Mouse (Mus musculus) thymus, postnatal 10 days (tissue): ENCODE measurements around the gene BC034090.

Experiments used
- DNase-seq, 2 experiments: peaks; one replicate each; pipeline ENCODE4 v3.0.0; 2021; ENCODE audit warnings: low spot score in 2 of 2

The BC034090 gene

DNA sequence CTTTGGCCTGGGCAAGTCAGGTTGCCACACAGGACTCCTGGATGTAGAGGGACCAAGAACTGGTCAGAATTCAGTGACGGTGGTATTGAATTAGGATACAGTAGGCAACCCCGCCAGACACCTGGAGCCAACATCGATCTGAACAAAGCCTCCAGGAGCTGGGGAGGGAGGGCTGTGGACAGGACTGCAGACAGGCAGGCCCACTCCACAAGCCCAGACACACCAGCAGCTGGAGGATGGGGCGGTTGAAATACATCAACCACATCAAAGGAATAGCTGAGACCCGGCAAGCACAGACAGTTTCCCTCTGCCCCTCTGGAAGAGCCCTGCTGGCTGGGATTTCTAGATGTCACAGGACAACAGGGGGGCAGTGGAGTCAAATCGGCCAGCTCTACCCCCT lies 27.4 kb downstream of the BC034090 start:
- no peak for DNase-seq

DNA sequence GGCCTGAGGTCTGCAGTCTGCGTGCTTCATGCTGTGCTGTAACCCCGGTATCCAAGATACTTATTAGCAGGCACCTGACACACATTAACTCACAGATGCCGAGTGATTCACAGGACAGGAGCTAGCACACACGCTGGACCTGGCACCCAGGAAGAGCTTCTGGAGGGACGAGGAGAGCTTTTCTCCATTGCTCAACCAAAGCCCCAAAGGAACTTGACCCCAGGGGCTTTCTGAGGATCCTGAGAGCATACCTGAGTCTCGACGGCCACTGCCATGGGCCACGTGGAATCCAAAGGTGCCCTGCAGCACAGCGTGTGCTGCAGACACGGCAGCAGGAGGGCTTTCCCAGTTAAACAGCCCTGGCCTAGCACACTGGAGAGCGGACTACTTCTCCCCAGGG lies 27.9 kb downstream of the BC034090 start:
- DNase-seq = no peak

DNA sequence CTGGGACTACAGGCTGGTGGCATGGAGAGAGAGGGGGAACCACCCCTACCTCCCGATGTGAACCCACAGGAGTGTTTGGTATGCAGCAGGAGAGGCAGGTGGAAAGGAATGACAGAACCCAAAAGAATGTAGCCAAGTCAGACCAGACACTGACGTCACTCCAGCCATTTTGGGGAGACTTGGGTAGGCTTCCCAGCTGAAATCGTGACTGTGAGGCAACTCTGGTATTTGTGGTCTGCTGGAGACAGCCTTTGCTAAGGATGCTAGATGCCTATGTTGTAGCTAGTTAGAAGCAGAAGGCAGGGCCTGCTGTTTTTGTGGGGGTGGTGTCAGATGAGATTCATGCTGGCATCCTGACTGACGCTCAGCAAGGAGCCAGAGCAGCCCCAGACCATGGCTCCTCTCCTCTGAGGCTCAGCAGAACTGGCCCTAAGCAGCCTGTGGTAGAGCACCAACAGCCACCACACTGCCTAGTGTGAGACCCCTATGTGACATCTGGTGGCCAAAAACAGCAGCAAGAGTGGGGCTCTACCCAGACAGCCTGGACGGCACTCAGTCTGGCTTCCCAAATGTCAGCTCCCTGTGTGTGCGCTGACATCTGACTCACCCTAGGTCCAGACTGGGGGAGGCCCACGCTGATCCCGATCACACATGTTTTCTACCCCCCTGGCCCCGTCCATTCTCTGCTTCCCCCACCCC lies 29.0 kb downstream of the BC034090 start:
- DNase-seq = no peak

DNA sequence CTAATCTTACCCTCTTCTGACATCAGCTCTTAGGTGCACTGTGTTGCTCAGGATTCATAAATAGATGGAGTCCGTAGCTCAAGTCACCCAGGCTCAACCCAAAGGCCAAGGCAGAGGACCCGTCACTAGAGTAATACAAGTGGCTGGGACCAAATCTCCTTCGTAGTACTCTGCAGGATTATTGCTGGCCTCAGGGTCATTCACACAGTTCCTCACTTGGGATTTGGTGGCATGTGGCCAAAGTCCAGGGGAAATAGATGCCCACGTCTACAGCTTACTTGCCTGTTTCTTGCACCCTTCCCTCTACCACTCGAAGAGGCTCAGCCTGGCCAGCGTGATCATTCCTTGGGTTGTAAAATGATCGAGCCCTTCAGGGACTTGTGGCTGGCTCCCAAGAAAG lies 30.3 kb downstream of the BC034090 start:
- DNase-seq = no peak

DNA sequence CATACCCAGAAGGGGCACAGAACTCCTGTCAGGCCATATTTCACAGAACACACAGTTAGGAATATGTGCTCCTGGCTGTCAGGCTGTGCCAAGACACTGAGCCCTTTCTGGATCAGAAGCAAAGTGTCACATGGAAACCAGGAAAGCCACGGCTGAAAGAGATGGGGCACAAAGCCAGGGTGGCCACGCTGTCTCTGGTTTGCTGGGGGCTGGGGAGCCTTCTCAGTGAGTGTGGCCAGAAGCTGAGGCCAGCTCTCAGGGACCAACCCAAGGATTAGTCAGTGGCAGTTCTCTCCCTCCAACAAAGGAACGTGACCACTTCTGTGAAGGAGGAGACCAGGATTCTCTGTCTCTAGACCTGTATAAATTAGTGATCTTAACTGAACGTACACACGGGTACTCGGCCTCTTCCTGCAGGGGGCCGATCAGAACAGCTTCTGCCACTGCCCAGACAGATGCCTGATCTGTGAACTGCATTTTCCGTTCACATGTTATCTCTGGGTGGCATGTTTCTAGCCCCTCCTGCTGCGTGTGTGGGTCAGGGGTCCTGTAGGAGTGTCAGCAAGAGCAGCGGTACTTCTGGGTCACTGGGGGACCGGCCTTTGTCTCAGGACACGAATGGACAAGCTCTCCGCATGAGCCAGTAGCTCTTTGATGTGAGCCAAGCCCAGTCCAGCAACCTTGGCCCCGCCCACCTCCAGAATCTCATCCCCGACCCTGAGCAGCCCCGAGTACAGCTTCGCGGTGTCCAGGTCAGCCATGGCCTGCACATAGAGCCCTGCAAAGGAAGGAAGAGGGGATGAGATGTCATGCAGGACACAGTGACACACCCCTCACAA lies 31.1 kb downstream of the BC034090 start:
- DNase-seq = no peak

DNA sequence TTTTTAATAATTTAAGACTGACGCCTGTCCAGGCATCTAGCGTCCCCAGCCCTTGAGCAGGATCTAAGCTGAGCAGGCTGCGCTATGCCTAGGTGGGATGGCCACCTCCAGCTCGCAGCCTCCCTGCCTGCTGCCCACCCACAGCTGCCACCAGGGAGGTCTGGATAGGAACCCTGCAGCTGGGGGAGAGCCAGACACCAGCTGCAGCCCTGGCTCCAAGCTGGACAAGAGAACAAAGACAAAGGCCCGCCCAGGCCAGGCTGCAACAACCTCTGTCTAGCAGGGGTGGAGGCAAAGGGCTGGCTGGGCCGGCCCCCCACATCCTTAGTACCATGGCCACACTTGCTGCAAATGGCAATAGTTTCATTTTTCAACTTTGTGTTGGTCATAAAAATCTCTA lies 31.8 kb downstream of the BC034090 start:
- DNase-seq = no peak

DNA sequence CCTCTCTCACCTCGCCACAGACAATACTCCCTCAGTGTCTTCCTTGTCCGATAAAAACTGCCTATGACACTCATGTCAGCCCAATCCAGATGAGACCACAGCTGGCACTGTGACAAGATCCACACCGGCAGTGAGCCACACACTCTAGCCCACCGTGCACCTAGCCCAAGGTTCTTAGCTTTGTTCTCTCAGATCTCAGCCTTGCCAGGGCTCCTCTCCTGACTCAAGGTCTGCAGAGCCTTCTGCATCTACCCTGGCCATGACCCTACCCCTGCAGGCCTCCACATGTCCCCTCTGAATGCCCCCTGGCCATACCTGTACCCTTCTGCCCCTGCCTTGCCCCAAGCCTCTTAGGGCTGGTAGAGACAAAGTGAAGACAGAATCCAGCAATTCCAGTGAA lies 32.2 kb downstream of the BC034090 start:
- DNase-seq = no peak

DNA sequence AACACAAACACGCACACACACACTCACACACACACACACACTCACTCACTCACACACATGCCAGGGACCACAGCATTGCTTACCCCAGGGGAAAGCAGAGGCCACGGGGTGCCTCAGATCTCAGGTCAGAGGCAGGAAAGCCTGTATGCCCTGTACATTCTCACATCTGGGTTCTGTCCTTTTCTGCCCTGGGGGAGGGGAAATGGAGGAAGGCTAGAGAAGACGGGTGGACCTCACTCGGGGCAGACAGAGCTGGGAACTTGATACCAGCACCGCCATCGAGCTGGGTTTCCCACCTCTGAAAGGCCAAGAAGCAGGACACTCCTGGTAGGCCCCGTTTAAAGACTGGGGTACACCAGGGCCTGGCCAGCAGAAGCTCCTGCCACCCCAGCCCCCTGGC lies 33.2 kb downstream of the BC034090 start:
- DNase-seq = no peak

DNA sequence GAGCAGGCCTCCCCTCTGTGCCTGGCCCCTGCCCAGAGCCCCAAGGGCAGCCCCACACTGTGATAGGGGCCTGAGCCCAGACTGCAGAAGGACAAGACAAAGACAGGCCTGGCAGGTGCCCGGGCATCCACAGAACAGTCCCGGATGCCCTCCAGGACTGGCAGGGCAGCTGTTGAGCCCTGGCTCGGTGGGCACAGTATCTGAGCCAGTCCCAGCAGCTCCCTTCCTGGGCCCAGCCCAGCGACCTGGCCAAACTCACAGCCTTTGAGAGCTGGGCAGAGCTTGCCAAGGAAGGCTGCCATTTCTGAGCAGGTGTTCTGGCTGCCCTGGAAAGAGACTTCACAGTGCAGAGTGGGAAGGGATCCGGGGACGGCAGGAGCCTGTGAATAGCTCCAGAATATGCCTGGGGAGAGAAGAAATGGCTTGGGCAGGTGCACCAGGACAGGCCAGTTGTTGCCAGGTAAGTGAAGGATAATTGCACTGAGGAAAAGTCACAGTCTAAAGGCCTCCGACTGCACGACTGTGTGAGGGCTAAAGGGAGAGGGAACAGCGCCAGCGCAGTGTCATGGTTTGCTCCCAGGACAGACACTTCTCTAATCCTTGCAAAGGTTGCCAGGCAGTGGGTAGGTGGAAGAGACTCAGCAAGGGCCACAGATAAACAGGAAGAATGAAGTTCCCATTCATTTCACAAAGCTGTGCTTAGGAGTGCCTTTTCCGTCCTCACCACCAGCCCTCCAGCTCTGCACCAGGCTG lies 34.1 kb downstream of the BC034090 start:
- no peak for DNase-seq

DNA sequence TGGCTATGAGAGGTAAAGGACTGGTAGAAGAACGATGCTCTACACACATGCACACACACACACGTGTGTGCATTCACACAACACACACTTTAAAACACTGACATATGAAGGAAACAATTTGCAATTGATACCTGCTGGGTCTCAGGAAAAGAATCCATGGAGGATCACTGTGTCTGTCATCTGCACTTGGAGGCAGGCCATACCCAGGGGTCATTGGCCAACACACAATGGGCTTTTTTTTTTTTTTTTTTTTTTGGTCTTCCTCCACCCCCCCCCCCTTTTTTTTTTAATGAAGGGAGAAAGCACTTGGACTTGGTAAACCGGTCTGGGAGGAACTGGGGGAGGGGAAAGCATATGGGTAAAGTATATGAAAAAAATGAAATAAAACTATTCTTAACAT lies 36.4 kb downstream of the BC034090 start:
- no peak for DNase-seq

DNA sequence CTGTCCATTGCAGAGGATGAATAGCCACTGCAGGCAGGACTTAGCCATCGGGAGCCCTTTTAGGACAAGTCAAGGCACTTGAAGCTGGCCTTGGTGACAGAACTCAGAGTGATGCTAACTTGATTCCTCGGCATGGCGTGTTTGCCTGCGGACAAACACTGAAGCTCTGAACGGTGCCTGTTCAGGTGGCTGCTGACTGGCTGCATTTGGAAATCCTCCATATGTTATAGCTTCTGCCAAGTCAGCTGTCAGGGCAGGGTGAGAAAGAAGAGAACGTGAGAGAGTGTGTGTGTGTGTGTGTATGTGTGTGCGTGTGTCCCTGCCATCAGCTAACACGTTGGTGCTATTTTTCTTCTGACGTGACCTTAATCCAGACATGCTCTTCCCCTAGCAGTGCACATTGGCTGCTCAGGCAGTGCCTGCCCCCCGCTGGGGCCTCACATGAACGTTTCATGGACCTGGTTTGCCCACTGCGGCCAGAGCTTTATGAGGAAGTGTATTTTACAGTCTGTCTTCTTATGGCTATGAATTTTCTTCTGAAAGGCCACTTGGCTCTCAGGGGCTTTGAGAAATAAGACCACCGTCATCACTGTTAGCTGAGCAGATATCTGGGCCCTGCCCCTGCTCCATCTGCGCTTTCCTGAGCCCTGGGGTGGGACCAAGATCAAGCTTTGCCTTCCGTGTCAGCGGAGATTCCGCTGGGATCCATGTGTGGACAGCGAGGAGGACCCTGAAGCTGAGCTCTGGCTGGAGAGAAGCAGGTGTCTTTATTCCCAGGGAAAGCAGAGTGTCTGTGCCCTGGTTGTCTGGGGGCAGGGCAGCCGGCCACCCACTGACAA lies 38.2 kb downstream of the BC034090 start:
- no peak for DNase-seq

DNA sequence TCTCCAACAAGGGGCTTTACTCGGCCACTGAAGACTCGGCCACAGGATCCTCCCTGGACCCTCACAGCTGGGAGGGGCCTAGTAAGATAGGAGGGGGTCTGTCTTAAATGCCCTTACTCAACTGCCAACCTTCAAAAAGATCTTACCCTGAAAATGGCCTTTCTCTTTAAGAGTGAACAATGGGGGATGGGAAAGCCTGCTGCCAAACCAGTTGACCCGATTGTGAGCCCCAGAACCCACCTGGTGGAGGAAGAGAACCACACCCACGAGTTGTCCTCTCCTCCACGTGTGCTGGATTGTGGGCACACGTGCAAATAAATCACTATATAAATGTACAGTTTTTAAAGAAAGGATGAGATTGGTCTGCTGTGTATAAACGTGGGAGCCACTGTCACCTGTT lies 38.9 kb downstream of the BC034090 start:
- DNase-seq = no peak

DNA sequence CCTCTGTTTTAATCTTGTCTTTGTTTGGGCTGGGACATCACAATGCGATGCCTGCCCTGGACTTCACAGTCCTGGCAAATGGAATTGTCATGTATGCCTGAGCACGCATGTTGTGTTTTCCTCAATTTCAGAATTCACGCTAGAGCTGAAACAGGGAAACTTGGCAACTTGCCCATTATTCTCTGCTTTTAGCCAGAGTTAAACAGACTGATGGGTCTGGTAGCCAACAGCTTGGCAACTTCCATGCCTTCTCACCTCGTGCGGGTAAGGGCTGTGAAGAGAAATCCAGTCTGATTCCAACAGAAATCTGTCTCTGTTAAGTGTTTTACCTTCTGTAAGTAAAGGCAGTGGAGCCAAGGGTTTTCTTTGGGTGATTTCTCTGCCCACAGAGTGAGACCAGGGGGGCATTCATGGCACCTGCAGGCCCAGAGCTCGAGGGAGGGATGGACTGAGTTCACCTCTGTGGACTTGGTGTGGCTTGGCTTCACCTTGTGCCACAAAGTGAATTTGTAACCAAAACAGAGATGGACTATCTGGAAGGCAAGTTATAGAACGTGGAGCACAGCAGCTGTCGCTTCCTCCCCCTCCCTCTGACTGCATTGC lies 39.6 kb downstream of the BC034090 start:
- no peak for DNase-seq

DNA sequence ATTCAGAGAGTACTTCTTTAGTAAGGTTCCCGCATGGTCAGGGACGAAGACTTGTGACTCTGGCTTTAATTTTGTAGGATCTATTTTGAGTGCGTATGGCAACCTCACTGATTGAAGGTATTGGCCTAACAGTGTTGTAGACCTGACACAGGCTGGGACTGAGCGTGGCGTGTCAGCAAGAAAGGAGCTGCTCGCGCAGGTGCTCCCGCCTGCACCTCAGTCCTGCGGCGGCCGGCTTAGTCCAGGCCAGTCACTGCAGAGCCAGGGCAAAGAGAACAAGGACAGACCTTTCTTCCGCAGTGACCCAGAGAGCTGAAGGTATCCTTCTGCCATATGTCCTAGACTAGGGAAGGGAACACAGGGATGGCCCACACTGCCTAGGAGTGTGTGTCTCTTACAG lies 40.3 kb downstream of the BC034090 start:
- DNase-seq = no peak

DNA sequence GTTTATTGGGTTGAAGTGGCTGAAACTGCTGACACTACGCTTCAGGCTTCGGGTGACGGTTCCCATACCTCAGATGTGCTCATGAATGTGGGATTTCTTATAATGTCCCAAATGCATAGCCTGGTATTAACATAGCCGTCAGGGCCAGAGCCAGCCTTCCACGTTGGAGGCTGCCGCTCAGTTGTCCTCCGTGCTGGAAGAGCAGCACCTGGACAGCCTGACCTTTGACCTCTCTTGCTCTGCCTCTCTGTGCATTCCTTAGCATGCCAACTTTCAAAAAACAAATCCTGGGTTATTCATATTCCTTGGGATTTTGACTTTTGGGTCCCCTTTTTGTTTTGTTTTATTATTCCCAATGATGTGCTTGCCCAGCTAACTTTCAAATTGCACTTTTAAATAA lies 41.1 kb downstream of the BC034090 start:
- no peak for DNase-seq

DNA sequence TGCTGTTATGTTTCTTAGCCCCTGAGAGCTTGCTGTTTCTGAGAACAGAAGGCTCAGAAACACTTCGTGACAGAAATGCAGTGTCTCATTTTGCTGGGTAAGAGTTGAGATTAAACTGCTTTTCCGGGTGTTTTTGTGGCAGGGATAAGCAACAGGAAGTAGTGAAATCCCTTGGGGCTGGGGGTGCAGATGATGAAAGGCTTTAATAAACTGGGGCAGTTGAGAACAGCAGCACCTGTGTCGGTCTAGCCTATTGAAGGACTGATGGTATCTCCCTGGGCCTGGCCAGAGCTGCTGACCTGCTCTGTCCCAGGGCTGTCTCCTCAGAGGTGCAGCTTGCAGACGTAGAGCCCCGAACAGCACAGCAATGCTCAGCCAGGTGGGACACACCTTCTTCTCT lies 41.8 kb downstream of the BC034090 start:
- no peak for DNase-seq

DNA sequence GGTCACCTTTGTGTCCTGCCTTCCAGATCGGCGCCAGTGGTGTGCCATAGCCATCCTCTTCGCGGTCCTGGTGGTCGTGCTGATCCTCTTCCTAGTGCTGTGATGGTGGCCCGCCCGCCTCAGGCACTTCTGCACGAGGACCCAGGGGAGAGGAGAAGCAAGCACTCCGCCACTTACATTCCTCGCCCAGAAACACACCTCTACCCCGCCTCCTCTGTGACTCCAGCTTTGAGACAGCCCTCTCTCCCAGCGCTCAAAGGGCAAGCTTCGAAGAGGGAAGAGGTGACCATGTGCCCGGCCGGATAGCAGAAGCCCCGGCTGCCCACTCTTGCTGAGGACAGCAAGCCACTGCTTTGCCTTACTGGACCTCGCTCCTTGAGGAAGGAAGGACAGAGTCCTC lies 42.3 kb downstream of the BC034090 start:
- no peak for DNase-seq

DNA sequence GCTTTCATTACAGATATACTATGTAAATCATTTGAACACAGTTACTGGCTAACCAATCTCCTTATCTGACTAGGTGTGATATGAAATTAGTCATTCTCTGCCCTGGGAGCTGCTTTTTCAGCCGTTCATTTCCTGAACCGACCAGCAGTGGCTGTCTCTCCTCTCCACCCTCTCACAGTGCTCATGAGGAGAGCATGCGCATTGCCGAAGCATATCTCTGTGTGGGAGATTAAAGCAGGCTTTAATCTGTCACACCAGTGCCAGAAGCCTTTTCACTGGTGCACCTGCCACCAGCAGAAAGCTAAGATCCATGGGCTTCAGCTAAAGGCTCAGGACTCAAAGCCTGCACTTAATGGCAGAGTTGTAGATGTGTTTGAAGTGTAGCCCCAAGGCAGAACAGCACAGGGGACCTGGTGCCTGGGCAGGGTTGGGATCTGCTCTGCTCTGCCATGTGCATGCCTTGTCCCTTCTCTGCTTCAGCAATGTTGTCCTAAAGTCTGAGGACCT lies 42.8 kb downstream of the BC034090 start:
- DNase-seq = peak; percentile 51 to 57

DNA sequence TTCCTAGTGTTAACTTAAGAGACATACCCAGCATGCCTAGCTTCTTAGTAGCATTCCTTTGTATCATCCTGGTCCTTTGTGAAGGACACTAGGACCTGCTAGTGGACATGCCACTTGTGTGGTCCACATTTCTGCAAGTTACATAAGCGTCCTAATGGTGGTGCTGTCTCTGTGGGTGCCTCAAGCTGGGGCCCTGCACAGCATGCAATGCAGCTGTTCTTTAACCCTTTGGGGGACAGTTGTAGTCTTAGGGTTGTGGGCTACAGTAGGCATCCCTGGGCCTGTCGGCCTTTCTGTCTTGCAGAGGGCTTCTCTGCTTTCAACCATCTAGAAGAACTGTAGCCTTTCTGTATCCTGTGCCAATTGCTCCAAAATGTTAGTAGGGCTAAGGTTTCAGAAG lies 43.3 kb downstream of the BC034090 start:
- DNase-seq = no peak

DNA sequence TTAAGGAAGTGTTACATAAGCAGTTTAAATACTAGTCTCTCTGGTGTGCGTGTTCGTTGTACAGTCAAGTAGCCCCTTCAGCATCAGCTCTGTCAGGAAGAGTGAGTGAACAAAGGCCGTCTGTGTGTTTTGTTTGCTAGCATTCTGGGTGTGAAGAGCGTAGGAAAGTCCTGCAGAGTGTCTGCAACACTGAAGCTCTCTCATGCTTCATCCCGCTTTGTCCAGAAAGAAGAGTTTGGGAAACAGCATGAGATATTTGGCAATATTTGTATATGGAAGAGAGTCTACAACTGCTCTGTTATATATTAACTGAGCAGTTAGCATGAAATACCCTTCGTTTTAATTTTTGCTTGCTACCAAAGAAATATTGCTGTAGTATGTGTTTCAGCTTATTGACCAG lies 44.7 kb downstream of the BC034090 start:
- no peak for DNase-seq

DNA sequence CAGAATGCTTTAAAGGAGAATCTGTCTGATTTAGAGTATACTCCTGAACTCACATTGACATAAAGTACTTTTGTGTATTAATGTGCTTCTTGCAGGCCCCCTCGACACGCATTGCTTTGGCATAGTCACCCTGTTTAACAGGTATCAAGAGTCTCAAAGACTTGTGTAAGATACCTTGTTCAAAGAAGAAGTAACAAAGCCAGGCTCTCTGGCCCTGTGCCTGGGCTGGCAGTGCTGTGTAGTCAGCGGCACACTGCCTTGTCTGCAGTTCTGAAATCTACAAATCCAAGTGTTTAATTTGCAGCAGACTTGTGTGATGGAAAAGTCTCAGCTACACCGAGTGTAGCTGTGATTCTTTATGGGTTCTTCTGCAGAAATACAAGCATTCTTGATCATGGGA lies 47.6 kb downstream of the BC034090 start:
- DNase-seq = no peak
